In genomic region chr12:114996817-114997216, GRCm38 (mm10) we compare ENCODE assay signal across 24 mouse cellular contexts.
DNase-seq lines count a peak whose midpoint lies in the region; ATAC-seq lines count a peak whose summit lies in the region.
"Had no signal": no experiment of that assay in that cellular context is flagged by ENCODE, and none has a peak within 500 bp of the region (broad histone marks: within the 10 kb centered on the region; RNA-seq: fewer than 3 reads in every experiment).

No protein-coding gene starts in this region.

- no peak overlapping the region for H3K27ac ChIP-seq in hindbrain, embryonic 11.5 days (ENCODE audit: low read depth, low read length)
- H3K27ac ChIP-seq in midbrain, embryonic 16.5 days (ENCODE audit: low read length) = no peak overlapping the region
- H3K27ac ChIP-seq: gastrocnemius, adult 2 months; heart, embryonic 15.5 days; hindbrain, embryonic 12.5 days; left cerebral cortex, adult 2 months; limb, embryonic 10.5 days; liver, embryonic 12.5 days; midbrain, embryonic 15.5 days; neural tube, embryonic 12.5 days had no signal

- H3K36me3 ChIP-seq in hindbrain, embryonic 11.5 days (ENCODE audit: control insufficient read depth, insufficient read depth, low read length) = no peaks in the 10 kb centered on the region
- H3K36me3 ChIP-seq in midbrain, embryonic 16.5 days (ENCODE audit: control insufficient read depth, insufficient read depth, low read length) = no peaks in the 10 kb centered on the region
- H3K36me3 ChIP-seq: heart, embryonic 15.5 days; hindbrain, embryonic 12.5 days; limb, embryonic 10.5 days; liver, embryonic 12.5 days; midbrain, embryonic 15.5 days; neural tube, embryonic 12.5 days had no signal

- H3K4me1 ChIP-seq in hindbrain, embryonic 11.5 days (replicated peaks; ENCODE audit: control insufficient read depth, insufficient read depth, low read length) = no peaks in the 10 kb centered on the region
- no peaks in the 10 kb centered on the region for H3K4me1 ChIP-seq in midbrain, embryonic 16.5 days (ENCODE audit: control insufficient read depth, insufficient read depth, low read length)
- H3K4me1 ChIP-seq: heart, embryonic 15.5 days; hindbrain, embryonic 12.5 days; limb, embryonic 10.5 days; liver, embryonic 12.5 days; megakaryocyte, embryonic 14.5 days; midbrain, embryonic 15.5 days; neural tube, embryonic 12.5 days had no signal

- ATAC-seq in megakaryocyte progenitor cell, adult 5-6 weeks (replicated peaks; ENCODE audit: poor library complexity) = peak; percentile 55
- no peak for ATAC-seq in hindbrain, embryonic 11.5 days (ENCODE audit: low FRiP score)
- no peak for ATAC-seq in midbrain, embryonic 16.5 days
- ATAC-seq: forebrain, postnatal 0 days; intestine, postnatal 0 days; liver, embryonic 12.5 days; midbrain, embryonic 15.5 days had no signal

- no peaks in the 10 kb centered on the region for H3K27me3 ChIP-seq in hindbrain, embryonic 11.5 days (ENCODE audit: control insufficient read depth, insufficient read depth, low read length)
- H3K27me3 ChIP-seq in midbrain, embryonic 16.5 days (ENCODE audit: control insufficient read depth, insufficient read depth, low read depth, low read length) = no peaks in the 10 kb centered on the region
- H3K27me3 ChIP-seq: heart, embryonic 15.5 days; hindbrain, embryonic 12.5 days; liver, embryonic 12.5 days; megakaryocyte, embryonic 14.5 days; midbrain, embryonic 15.5 days; neural tube, embryonic 12.5 days had no signal

- H3K4me3 ChIP-seq in hindbrain, embryonic 11.5 days (ENCODE audit: low read depth, low read length) = no peak overlapping the region
- H3K4me3 ChIP-seq in midbrain, embryonic 16.5 days (ENCODE audit: low read depth, low read length) = no peak overlapping the region
- H3K4me3 ChIP-seq: erythroblast, embryonic 14.5 days; gastrocnemius, adult 2 months; heart, embryonic 15.5 days; hindbrain, embryonic 12.5 days; left cerebral cortex, adult 2 months; limb, embryonic 10.5 days; liver, embryonic 12.5 days; megakaryocyte, embryonic 14.5 days; midbrain, embryonic 15.5 days; neural tube, embryonic 12.5 days had no signal

- no peak overlapping the region for H3K4me2 ChIP-seq in hindbrain, embryonic 11.5 days (replicated peaks; ENCODE audit: low read depth, low read length)
- no peak overlapping the region for H3K4me2 ChIP-seq in midbrain, embryonic 16.5 days (ENCODE audit: low read length)
- H3K4me2 ChIP-seq: heart, embryonic 15.5 days; hindbrain, embryonic 12.5 days; liver, embryonic 12.5 days; midbrain, embryonic 15.5 days; neural tube, embryonic 12.5 days had no signal

- no peak overlapping the region for H3K9ac ChIP-seq in hindbrain, embryonic 11.5 days (ENCODE audit: low read depth, low read length)
- H3K9ac ChIP-seq in midbrain, embryonic 16.5 days (ENCODE audit: low read depth, low read length) = no peak overlapping the region
- H3K9ac ChIP-seq: forebrain, postnatal 0 days; heart, embryonic 15.5 days; hindbrain, embryonic 12.5 days; liver, embryonic 12.5 days; midbrain, embryonic 15.5 days; neural tube, embryonic 12.5 days had no signal

- DNase-seq in kidney, adult 9 months = peak; percentile 2
- no peak for DNase-seq in kidney, adult 18-20 months
- peak; percentile 28 for DNase-seq in T-cell, adult 2 months (ENCODE audit: low spot score)
- peak; percentile 34 to 35 for DNase-seq in thymus, postnatal 36 days
- DNase-seq in hindbrain, embryonic 11.5 days (ENCODE audit: low spot score) = no peak
- no peak for DNase-seq in right cerebral cortex, postnatal 14 days
- DNase-seq: adrenal gland, adult 8-10 months; cerebellum, adult 2 months; forebrain, postnatal 0 days; gastrocnemius, adult 2 months; heart, adult 18-20 months; kidney, postnatal 10 days had no signal

- H3K9me3 ChIP-seq in hindbrain, embryonic 11.5 days (ENCODE audit: control insufficient read depth, low read length) = no peaks in the 10 kb centered on the region
- H3K9me3 ChIP-seq in midbrain, embryonic 16.5 days (replicated peaks; ENCODE audit: control insufficient read depth, low read length, poor library complexity, severe bottlenecking) = peaks cover 20% of the 10 kb centered on the region
- H3K9me3 ChIP-seq: limb, embryonic 10.5 days; megakaryocyte, embryonic 14.5 days had no signal

Comparison
In these comparisons a context has a peak if more than half of its experiments do, and no peak if none do; other contexts are left out.
1. DNase-seq: peak in kidney, adult 9 months (single experiment), T-cell, adult 2 months (single experiment) and thymus, postnatal 36 days (2 of 2); none in kidney, adult 18-20 months (single experiment), hindbrain, embryonic 11.5 days (single experiment) and right cerebral cortex, postnatal 14 days (single experiment).